Mouse (Mus musculus) hindbrain, embryonic 16.5 days (tissue): ENCODE results near the gene Lin7a. TPM values are rescaled to one million over a fixed set of nuclear protein-coding genes. Genes with fewer than 3 reads are reported as not detected.

Source experiments
- ATAC-seq: fragments of 200-750 bp; cut with Nextera tagmentation; 2 replicates; pipeline ENCODE4 v1.8.0; 2017; ENCODE audit warnings: moderate TSS enrichment, moderate library complexity
- H3K27ac ChIP-seq: fragments of 300-500 bp; sonication (generic); 2 replicates; pipeline ENCODE4 v1.5.1; 2014; ENCODE audit warnings: low read depth, mild to moderate bottlenecking, control low read depth, low read length, moderate library complexity
- H3K27me3 ChIP-seq: fragments of 300-500 bp; sonication (generic); replicated peaks from 2 replicates; pipeline ENCODE4 v1.6.1; 2014; ENCODE audit warnings: low read length; ENCODE audit not compliant: control insufficient read depth, insufficient read depth
- H3K36me3 ChIP-seq: fragments of 300-500 bp; sonication (generic); 2 replicates; pipeline ENCODE4 v1.6.1; 2014; ENCODE audit warnings: mild to moderate bottlenecking, low read length, moderate library complexity, mixed read lengths; ENCODE audit not compliant: control insufficient read depth, insufficient read depth
- H3K4me1 ChIP-seq: fragments of 300-500 bp; sonication (generic); 2 replicates; pipeline ENCODE4 v1.6.1; 2014; ENCODE audit warnings: low read depth, low read length; ENCODE audit not compliant: control insufficient read depth, insufficient read depth
- H3K4me2 ChIP-seq: fragments of 300-500 bp; sonication (generic); 2 replicates; pipeline ENCODE4 v1.6.1; 2014; ENCODE audit warnings: mild to moderate bottlenecking, low read length, control low read depth, moderate library complexity
- H3K4me3 ChIP-seq: fragments of 300-500 bp; sonication (generic); 2 replicates; pipeline ENCODE4 v1.5.1; 2014; ENCODE audit warnings: mild to moderate bottlenecking, low read length, control low read depth, moderate library complexity
- H3K9ac ChIP-seq: fragments of 300-500 bp; sonication (generic); 2 replicates; pipeline ENCODE4 v1.6.1; 2014; ENCODE audit warnings: low read depth, mild to moderate bottlenecking, control low read depth, low read length, moderate library complexity
- H3K9me3 ChIP-seq: fragments of 300-500 bp; sonication (generic); 2 replicates; pipeline ENCODE4 v1.6.1; 2014; ENCODE audit warnings: mild to moderate bottlenecking, low read length, moderate library complexity; ENCODE audit not compliant: control insufficient read depth
- WGBS: fragments of 180-500 bp; shearing (Covaris S2); extraction: QIAGEN DNeasy Blood & Tissue Kit; methylation state at CpG from one replicate; pipeline ENCODE4 v1.1.7; 2014; 5-methylcytosine and 5-hydroxymethylcytosine counted together
- polyA plus RNA-seq: library from polyadenylated mRNA; unstranded; fragments of >200 nt; fragmentation: Nextera tagmentation; extraction: Ambion mirVana; gene quantifications from 2 replicates; pipeline ENCODE4 v1.2.1, GENCODE M21; 2015

The Lin7a gene
- polyA plus RNA-seq, 1 experiment from 2014 or later: 33.6 TPM

DNA sequence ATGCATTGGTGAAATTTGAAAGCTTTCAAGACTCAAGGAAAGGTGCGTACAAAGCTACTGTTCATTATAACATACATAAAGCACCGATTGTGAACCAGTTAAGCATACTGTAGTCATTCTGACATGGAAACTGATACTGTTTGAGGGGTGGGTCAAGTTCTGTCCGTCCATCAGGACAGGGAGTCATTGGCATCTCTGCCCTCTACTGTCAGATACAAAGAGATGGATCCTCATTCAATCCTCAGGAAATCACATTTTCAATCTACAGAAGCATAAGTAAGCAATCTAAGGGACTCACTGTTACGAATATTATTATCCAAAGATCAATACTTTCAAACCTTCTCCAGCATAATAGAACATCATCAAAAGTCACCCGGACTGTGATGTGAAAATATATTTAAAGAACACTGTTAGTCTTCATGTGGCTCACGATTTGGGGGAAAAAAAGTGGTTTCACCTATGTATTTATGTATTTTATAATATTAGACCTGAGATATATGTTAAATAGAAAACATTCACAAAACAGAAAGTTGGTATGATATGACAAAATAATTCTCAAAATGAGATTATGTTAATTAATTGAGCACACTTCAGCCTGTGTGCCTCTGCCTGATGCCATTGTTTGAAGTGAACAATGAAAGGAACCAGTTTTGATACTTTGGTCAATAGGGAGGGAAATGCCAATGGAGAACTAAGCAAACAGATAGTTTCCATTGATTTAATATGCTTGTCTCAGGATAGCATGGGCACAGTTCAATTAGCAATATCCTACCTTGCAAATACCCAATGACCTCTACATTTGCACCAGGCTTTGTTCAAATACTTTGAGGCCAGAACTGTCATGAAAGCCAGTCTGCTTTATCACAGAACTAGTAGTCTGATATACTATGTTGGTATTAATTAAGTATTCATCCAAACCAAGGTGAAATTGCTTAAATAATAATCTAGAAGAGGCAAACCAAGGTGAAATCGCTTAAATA is 36.8 kb upstream of the Lin7a start:
- Histone ChIP-seq H3K4me2 (no peak overlapping the region), H3K9me3 (no peaks in the 10 kb centered on the region), H3K27ac (no peak overlapping the region), H3K36me3 (no peaks in the 10 kb centered on the region), H3K9ac (no peak overlapping the region), H3K4me1 (no peaks in the 10 kb centered on the region), H3K27me3 (no peaks in the 10 kb centered on the region), H3K4me3 (no peak overlapping the region)
- 86% methylated on average over 7 of the region's 7 CpGs for WGBS
- ATAC-seq: no peak

- Histone ChIP-seq H3K4me3 (no peak overlapping the region), H3K4me1 (no peaks in the 10 kb centered on the region), H3K9me3 (no peaks in the 10 kb centered on the region), H3K36me3 (no peaks in the 10 kb centered on the region), H3K27me3 (no peaks in the 10 kb centered on the region), H3K27ac (no peak overlapping the region), H3K9ac (no peak overlapping the region), H3K4me2 (no peak overlapping the region)
- 90% methylated on average over 3 of the region's 3 CpGs for WGBS
- ATAC-seq: no peak
These were observed 36.0 kb upstream of the Lin7a start for GRCm38 (mm10) chr10:107235496-107235895.

GRCm38 (mm10) chr10:107236211-107236610 is 35.3 kb upstream of the Lin7a start:
- no peaks in the 10 kb centered on the region for H3K36me3 ChIP-seq
- H3K4me1 ChIP-seq: no peaks in the 10 kb centered on the region
- no peak overlapping the region for H3K9ac ChIP-seq
- H3K4me2 ChIP-seq: no peak overlapping the region
- no peak overlapping the region for H3K4me3 ChIP-seq
- H3K27ac ChIP-seq: no peak overlapping the region
- no peaks in the 10 kb centered on the region for H3K9me3 ChIP-seq
- no peak for ATAC-seq
- no peaks in the 10 kb centered on the region for H3K27me3 ChIP-seq
- 72% methylated on average over 4 of the region's 4 CpGs for WGBS

GRCm38 (mm10) chr10:107237076-107237475 is 34.4 kb upstream of the Lin7a start:
- Histone ChIP-seq H3K4me3 (no peak overlapping the region), H3K9ac (no peak overlapping the region), H3K27me3 (no peaks in the 10 kb centered on the region), H3K36me3 (no peaks in the 10 kb centered on the region), H3K9me3 (no peaks in the 10 kb centered on the region), H3K4me1 (no peaks in the 10 kb centered on the region), H3K4me2 (no peak overlapping the region), H3K27ac (no peak overlapping the region)
- ATAC-seq: no peak
- 83% methylated on average over 2 of the region's 2 CpGs for WGBS

- 94% methylated on average over 1 of the region's 1 CpGs for WGBS
- H3K9ac ChIP-seq: no peak overlapping the region
- H3K4me3 ChIP-seq: no peak overlapping the region
- H3K4me1 ChIP-seq: no peaks in the 10 kb centered on the region
- no peak for ATAC-seq
- H3K27me3 ChIP-seq: no peaks in the 10 kb centered on the region
- no peak overlapping the region for H3K27ac ChIP-seq
- H3K4me2 ChIP-seq: no peak overlapping the region
- no peaks in the 10 kb centered on the region for H3K9me3 ChIP-seq
- H3K36me3 ChIP-seq: no peaks in the 10 kb centered on the region
These were observed 33.8 kb upstream of the Lin7a start for GRCm38 (mm10) chr10:107237736-107238135.

DNA sequence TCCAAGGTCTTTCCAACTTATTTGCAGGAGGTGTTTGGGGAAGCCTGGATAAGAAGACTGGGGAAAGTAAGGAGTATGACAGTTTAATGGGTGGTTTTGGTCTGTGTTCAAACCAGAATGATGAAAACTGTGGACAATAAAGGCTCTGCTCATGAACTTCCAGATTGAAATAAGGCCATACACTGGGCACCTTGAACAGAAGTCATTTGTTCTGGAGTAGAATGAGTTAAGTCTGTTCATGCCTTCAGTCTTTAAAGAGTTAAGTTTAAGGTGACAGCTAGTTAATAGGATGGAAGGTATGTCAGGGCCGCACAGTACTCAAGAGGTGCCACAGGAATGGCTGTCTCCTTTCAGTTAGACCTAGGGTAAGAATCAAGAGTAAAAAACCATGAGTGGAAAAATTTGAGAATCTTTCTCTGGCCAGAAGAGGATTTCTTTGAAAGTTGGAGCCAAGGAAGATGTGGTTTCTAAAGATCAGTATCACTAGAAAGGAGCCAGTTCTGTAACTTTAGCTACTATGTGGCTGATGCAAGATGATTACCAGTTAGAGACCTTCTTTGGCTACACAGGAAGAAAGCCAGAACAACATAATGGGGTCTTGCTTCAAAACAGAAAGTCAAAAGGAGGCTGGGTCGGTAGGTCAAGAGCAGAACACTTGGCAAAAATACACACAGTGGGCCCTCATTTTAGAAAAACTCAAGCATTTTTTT is 33.2 kb upstream of the Lin7a start:
- Histone ChIP-seq H3K9ac (no peak overlapping the region), H3K27ac (no peak overlapping the region), H3K27me3 (no peaks in the 10 kb centered on the region), H3K36me3 (no peaks in the 10 kb centered on the region), H3K4me1 (no peaks in the 10 kb centered on the region), H3K4me3 (no peak overlapping the region), H3K4me2 (no peak overlapping the region), H3K9me3 (no peaks in the 10 kb centered on the region)
- no peak for ATAC-seq
- 82% methylated on average over 2 of the region's 2 CpGs for WGBS

GRCm38 (mm10) chr10:107238861-107239435 is 32.5 kb upstream of the Lin7a start:
- H3K4me3 ChIP-seq: no peak overlapping the region
- H3K27ac ChIP-seq: no peak overlapping the region
- H3K27me3 ChIP-seq: no peaks in the 10 kb centered on the region
- WGBS: 77% methylated on average over 3 of the region's 3 CpGs
- no peak for ATAC-seq
- no peak overlapping the region for H3K4me2 ChIP-seq
- no peaks in the 10 kb centered on the region for H3K4me1 ChIP-seq
- H3K36me3 ChIP-seq: no peaks in the 10 kb centered on the region
- H3K9me3 ChIP-seq: no peaks in the 10 kb centered on the region
- no peak overlapping the region for H3K9ac ChIP-seq

GRCm38 (mm10) chr10:107239651-107240330 is 31.7 kb upstream of the Lin7a start:
- no peaks in the 10 kb centered on the region for H3K27me3 ChIP-seq
- H3K36me3 ChIP-seq: no peaks in the 10 kb centered on the region
- WGBS: 87% methylated on average over 2 of the region's 2 CpGs
- no peak overlapping the region for H3K4me2 ChIP-seq
- ATAC-seq: no peak
- H3K27ac ChIP-seq: no peak overlapping the region
- no peak overlapping the region for H3K4me3 ChIP-seq
- no peak overlapping the region for H3K9ac ChIP-seq
- no peaks in the 10 kb centered on the region for H3K9me3 ChIP-seq
- H3K4me1 ChIP-seq: no peaks in the 10 kb centered on the region
